Mouse (Mus musculus) adrenal gland, postnatal 25 days (tissue): ENCODE results near the gene Sema6d. TPM values are rescaled to one million over a fixed set of nuclear protein-coding genes. Genes with fewer than 3 reads are reported as not detected.

Experiments used
- DNase-seq: peaks from one replicate; pipeline ENCODE4 v3.0.0; 2021; ENCODE audit warnings: mixed read lengths
- total RNA-seq: library from RNA; stranded (reverse); gene quantifications from 2 replicates; pipeline ENCODE4 v1.2.3, GENCODE M21; 2021

Sema6d gene
- total RNA-seq, 1 experiment from 2014 or later, result 10.9 TPM

DNA sequence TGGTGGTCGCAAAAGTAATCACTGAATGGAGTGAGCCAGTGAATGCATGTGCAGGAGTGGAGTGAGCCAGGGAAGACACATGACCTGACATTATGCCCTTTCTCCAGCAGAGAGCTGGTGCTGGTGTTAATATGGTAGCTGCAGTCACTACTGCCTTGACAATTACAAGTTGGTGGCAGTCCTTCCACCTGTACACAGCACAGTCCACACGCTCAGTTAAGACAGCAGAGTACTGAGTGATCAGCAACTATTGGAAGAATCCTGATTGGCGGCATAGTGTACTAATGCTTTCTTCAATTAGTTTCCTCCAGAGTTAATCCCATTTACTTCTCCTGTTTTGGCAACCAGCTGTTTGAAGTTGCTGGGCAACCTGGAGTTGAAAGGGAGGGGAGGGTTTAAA, 81.9 kb downstream of the Sema6d start:
- no peak for DNase-seq

DNA sequence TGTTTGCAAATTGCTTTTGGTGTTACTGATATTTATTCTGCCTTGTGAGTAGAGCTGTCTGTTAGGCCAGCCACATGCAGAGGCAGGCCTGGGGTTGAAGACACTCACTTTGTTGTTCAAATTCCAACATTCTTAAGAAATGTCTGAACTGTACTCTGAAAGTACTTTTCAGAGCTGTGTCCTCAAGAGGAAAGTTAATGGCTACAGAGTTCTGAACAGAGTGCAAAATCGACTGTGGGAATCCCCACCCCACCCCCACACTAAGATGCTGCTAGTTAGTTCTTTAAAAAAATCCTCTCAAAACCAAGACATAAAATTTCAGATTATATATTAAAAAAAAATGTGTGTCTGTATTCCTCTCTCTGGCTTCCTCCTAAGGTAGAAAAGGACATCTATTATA, 86.5 kb downstream of the Sema6d start:
- DNase-seq, result no peak

DNA sequence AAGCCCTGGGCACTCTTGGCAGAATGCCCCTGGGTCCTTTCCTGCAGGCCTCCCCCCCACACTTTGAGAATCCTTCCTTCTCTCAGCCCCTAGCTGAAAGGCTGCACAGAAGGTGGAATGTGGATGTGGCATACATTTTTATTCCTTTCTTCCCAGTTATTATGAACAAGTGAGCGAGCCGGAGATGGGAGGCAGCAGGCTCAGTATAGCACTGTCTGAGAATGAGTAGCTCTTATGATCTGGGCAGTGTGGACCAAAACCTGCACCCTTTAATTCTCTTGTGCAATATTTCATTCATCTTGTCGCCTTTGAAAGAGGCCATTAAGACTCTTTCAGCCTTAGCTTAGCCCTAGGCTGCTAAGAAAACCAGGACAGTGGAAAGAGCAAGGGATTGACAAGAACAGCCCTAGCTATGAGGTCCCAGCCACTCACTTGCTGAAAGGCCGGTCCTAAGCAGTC, 87.0 kb downstream of the Sema6d start:
- DNase-seq, result no peak

DNA sequence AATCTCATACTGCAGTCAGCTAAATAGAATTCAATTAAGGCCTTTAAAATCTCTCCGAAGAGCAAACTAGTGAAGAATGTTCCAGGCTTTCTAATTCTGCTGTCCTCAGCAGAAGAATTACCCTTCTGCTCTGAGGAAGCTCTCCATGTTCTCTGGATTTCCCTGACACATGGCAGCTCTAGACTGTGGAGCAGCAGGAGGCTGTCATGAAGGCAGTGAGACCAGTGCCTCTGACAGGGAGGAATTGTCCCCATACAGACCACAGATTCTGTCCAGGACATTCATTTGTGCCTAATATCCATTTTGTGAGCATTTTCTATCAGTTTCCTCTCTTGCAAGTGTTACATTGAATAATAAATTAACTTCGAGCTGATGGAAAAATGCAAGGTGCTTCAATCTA, 99.5 kb downstream of the Sema6d start:
- no peak for DNase-seq

DNA sequence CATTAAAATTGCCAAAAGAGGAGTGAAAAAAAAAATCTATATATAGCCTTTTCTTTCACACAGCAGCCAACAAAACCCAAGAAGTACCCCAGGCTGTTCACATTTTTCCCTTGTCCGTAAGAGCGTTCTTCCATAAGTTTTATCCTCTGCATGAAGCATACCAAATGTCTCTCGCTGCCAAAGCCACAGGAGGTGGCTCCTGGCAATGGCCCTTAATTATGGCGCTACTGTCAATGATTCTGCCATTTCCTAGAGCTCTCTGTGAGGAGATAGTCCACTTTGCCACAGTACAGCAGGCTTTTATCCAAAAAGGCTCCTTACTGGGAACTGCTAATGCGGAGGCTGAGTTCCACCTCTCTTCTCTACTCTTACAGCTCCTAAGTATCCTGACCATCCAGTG, 104.3 kb downstream of the Sema6d start:
- DNase-seq, result no peak

DNA sequence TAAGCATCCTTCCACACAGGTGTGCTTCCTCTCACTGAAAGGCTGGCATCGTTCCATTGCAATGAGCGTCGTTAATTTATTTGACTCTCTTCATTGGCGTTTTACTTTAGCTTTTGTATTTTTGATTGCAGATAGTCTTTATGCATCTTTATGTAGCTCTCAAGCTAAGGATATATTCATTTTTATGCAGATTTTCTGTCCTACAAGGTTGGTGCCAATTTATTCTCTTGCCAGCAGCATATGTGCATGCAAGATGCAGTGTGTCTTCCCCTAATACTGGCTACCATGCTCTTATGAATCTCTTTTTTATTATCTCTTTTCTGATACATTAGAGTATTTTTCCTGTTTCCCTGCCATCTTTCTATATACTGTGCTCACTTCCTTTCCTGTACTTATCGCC, 111.7 kb downstream of the Sema6d start:
- no peak for DNase-seq

DNA sequence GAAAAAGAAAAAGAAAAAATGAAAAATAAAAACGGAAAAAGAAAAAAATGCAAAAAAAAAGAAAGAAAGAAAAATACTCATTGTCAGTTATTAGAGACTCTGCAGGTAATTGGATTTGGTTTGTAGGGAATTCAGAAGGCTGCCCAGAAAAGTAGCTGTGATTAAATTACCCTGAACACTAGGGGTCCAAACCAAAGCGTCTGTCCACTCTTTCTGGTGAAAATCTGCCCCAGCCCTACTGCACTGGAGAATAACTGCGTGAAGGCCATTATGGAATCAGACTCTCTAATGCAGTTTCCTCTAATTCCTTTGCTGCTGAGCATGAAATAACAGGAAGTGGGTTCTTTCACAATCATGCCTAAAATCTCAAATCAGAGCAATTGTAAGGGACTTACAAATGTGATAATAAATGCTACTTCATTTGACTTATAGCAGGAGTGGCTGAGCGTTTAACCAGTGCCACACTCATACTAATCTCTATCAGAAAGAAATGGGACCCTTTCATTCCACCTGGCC, 112.8 kb downstream of the Sema6d start:
- DNase-seq, result no peak

DNA sequence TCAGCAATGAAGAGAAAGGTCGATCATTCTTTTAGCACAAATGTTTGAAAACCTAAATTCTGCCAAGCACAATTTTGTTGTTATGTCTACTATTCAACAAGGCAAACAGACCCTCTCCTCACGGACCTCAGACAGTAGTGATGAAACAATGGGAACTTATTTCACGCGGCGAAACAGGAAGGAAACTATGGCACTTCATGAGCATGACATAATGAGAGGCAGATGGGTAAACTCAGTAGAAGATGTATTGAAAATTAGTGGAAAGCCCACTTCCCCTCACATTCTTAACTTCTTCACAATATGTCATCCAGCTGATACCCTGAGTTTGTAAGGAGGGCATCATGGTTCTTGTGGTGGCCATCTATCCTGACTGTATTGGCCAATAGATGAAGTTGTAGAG, 116.0 kb downstream of the Sema6d start:
- no peak for DNase-seq

DNA sequence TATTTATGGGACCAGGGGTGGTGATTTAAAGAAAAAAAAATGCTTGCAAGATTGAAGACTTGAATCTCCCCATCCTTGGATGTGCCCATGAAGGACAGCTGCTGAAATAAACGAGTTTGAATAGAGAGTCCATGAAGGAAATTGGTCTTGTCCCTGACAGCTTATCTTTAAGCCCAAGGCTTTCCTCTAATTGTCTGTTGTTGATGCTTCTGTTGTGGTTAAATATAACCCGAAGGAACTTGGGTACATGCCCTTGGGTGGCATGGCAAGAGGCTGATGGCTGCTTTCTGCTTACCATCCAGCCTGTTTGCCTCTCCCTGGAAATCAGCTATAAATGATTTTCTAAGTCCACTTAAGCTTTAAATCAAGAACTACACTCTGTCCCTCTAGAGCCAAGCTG, 118.5 kb downstream of the Sema6d start:
- DNase-seq, result no peak

DNA sequence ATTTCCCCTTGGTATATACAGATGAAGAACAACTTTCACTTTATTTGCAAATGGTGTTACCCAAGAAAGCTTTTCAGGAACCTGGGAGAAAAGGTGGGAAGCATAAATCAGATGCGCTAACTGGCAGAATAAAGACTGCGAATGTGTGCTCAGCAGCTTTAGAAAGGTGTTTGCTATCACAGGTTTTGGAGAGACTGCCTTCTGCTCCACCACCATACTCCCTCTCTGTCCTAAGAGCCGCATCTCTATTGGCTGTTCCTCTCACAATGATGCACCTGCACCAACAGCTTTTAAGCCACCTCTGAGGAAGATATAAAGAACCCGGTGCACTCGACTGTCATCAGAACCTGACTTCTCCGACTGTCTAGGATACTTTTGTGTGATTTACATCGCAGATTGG, 133.8 kb downstream of the Sema6d start:
- DNase-seq, result no peak

DNA sequence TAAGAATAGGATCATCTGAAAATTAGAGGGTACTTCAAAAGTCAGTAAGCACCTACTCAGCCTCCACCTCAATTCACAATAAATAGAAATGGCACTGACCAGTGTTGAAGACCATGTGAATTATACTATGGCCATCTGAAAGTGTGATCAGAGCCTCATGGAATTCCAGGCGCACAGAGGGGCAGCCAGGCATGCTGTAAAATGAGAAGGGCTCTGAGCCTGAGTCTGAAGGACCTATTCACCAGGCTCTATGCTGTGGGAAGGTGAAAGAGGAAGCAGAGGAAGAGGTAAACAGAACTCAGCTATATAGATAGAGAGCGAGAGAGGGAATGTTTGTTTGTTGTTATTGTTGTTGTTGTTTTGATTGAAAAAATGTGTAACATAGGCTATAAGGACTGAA, 134.6 kb downstream of the Sema6d start:
- DNase-seq, result no peak

DNA sequence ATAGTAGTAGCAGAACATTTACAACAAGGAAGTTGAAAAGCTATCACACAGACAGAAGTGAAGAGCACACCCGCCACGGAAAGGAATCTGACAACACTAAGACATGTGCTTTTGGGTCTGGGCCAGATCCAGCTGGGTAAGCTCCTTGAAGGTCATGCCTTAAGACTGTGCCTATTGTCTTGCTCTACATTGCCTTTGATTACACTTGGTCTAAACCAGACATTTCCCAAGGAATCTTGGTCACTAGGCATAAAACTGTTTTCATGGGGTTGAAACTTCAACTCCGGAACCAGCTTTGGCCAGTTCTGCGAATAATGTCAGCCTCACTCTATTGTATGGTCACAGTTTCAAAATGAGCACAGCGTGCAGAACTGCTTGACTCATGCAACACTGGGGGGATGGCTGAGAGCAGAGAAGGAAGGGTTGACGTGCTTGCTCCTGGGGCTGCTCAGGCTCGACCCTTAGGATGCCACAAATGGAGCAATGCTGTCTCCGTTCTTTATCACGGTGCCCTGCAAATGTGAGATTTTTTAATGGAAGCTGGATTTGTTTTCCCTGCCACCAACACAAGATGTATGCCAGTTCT, 145.0 kb downstream of the Sema6d start:
- no peak for DNase-seq

DNA sequence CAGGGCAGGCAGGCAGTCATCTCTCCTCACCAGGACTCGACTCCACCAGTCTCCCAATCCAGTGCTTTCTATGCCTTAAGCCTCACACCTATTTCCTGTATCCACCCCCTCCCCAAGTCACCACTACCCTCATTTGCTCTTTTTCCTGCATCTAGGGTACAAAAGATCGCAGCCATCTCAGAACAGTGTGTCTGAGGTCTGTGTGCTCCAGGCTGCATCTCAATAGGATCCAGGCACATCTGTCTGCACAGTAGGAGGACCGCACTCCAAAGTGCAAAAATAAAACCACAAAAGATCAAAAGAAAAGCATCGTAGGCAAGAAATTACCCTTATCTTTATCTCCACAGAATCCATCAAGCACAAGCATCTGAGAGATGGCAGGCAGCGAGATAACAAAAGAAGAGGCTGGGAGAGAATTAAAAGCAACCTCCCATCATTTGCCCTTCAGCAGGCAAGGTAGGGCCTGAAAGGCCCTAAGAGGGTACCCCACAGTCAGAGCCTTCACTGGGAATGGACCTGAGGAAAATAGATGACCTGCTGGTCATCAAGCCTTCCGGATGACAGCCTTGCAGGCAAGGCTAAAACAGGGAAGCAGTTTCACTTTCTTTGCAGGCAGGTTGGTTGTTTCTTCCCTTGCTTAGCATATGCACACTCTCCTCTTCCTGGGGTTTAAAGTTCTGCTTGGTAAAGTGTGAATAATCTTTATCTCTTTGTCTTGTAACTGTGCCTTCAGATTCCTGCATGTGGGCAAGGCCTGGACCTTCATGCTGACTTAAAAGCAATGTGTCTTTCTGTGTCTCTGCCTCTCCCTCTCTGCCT, 145.7 kb downstream of the Sema6d start:
- DNase-seq, result no peak

DNA sequence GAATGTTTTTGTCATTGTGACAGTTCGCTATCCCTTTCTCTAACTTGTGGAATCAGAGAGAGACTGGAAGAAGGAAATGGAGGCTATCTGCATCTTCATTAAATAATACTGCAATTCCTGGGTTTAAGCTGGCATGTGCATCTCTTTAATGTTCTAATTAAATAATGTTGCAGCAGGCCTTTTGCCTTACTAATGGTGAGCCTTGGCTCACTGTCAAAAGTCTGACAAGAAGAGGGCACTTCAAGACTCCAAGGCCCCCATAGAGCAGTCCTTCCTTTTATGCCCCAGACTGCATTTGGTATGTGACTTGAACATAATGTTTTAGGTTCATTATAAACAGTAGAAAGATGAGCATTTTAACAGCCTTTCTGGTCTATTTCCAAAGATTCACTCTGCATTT, 147.1 kb downstream of the Sema6d start:
- DNase-seq, result no peak

DNA sequence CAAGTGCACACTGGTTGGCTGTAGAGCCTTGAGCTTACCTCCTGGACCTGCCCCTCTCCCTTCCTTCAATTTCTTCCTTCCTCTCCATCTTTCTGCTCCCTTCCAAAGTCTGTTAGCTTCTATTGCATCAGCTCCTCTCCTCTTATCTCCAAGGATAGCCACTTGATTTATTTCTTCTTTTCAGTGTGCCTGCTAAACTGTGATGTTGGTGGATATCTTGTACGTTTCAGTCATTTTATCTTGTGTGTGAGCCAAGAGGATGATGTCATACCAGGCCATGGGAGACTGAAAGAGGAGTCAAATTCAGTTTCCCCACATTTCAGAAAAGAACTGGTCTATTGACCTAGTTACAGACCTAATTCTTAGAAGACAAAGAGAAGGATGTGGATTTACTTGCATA, 153.8 kb downstream of the Sema6d start:
- DNase-seq, result no peak

DNA sequence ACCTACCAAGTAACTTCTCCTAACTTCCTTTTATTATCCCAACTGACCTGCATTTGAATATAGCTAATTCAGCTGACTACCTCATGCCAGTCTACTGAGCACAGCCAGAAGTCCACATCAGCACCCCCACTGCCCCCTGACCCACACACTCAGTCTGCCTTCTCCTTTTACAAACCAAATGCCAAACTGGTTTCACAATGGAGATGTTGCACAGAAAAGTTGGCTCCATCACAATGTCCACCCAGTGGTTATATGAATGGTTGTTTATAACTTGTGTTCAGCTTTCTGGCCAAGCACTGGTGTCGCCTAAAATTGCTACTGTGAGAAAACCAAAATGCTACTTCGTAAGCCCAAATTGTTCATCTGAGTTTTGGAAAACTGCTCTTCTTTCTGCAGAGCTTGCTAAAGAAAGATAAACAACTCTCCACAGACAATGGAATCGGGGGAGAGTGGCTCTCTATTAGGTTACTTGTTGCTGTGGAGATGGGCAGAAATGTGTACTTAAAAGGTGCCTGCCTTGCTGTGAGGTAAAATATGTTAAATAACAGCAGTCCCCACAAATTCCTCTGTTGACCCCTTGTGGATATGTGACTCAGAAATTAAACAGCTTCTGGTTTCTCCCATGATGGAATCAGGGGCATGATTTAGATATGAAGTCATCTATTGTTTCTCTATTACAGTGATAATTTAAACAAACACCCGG, 154.9 kb downstream of the Sema6d start:
- peak; percentile 21 for DNase-seq

DNA sequence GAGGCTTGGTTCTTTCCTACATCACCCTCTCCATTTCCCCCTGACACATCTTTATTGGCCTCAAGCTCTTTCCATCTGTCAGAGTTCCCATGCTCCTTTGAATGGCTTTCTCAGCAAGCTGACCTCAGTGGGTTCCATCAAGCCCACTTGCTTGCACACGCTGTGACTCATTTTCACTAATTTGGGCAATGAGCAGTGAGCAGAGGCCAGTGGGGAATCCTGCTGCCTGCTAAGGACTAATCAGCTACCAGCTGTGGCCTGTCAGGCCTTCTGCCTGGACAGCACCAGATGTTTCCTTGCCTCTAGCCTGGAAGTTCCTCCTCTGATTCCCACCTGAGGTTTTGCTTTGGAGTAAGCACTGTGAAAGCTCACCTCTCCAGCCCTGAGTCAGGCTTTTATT, 168.3 kb downstream of the Sema6d start:
- DNase-seq, result no peak

DNA sequence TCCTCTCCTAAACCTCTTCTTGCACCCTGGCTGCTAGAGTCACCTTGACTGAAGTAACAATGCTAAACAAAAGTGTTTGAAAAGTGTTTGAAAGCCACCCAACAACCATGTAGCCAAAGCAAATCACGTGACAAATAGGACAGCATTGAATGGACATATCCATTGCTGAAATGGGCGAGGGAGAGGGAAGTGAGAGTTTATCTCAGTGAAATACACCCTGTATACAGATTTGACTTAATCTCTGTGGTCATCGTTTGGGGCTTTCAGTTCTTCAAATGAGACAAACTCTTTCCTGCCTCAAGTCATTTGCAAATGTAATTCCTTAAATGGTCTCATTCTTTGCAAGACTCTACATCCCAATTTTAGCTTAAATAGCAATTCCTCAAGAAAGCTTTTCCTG, 174.5 kb downstream of the Sema6d start:
- DNase-seq, result no peak

DNA sequence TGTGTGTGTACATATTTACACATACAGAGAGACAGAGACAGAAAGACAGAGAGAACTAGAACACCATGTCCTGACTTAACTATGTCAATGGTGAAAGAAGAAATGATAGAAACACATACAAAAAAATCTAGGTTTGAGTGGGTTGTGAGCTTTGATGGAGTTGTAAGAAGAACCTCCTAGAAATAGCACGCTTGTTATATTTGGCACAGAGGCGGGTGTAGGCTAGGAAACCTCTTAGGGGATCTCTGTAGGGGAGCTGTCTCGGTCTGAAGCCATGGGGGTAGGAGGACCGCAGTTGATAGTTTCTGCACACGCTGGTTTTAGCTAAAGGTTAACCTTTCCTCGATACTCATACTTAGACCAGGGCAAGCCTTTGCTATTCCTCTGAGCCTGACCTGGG, 181.4 kb downstream of the Sema6d start:
- DNase-seq, result no peak

DNA sequence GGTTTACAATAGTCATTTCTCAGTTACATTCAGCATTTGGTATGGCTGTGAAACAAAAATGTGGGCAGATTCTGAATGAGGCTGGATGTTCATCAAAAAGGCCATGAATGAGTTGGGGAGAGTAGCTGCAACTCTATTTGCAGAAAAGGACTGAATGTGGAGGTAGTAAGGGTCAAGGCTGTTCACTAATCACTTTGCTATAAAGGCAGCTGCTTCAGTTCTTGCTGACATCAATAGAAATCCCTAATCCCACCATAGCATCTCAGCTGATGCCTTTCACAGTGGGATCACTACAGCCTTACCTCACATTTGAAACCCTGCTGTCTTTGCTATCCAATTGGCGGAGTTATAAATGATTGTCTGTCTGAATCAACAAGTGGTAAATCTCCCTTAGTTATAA, 187.7 kb downstream of the Sema6d start:
- DNase-seq, result no peak

DNA sequence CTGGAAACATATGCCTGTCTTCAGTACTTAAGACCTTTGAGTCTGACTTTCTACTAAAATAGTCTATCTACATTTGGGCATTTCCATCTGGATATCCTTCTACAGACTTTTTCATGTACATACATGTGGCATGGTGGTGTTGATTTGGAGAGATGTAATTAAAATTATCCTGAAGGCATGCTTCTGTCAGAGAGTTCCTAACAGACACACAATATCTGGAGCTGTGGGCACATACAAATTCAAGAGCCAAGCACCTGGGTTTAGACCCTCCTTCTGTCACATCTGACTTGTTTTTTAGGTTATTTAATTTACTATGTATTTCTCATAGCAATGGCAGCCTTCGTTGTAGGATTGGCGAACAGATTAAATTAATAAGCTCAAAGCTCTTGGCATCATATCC, 195.3 kb downstream of the Sema6d start:
- no peak for DNase-seq

DNA sequence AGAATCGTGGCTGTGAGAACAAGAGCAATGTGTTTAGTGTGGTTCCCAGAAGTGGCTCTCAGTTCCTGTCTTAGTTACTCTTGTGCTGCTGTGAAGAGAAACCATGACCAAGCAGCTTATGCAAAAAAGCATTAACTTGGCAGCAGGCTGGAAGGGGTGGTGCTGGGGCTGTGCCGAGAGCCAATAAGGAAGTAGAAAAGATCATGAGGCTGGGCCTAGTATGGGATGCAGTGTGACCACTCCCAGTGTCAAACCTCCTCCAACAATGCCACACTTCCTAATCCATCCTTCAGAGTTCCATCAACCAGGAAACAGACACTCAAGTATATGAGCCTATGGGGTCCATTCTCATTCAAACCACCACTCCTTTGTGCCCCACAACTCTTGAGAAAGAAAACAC, 199.6 kb downstream of the Sema6d start:
- DNase-seq, result no peak

DNA sequence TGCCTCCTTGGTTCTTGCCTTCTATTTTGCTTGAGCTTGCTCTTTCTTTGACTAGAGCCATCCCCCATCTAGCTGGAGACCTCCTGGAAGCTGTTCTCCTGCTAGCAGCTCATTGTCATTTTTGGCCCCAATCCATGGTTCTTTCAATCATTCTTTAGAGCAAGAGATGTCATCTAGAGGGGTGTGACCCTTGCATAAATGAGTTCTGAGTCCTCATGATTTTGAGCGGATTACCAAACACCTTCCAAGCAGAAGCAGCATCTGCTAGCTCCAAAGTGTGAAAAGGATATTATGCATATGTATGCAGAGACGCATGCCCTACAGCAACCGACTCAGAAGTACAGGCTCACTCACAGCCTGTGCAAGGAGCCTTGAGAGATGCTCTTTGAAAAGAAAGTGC, 201.4 kb downstream of the Sema6d start:
- DNase-seq, result no peak
